Mouse (Mus musculus) retina, adult 2 months (tissue): ENCODE data around the gene Crygs.
"Not testable (repeated sequence)": the region's sequence is repeated elsewhere in the genome, so short reads cannot be mapped to it uniquely, and the experiment has no call there.

Experiments used
- DNase-seq: peaks from one replicate; pipeline ENCODE4 v3.0.0-alpha.2; 2012; ENCODE audit warnings: low read depth, low spot score

Crygs gene

GRCm38 (mm10) chr16:22789908-22790367 is 21.4 kb downstream of the Crygs start:
- DNase-seq, result no peak

GRCm38 (mm10) chr16:22782686-22783085 is 28.7 kb downstream of the Crygs start:
- DNase-seq, result no peak

- no peak for DNase-seq
Measured at GRCm38 (mm10) chr16:22779228-22779835, 32.0 kb downstream of the Crygs start.

GRCm38 (mm10) chr16:22778296-22778695 is 33.1 kb downstream of the Crygs start:
- DNase-seq, result not testable (repeated sequence)

- no peak for DNase-seq
Measured at GRCm38 (mm10) chr16:22775471-22775985, 35.8 kb downstream of the Crygs start.

GRCm38 (mm10) chr16:22768661-22769060 is 42.7 kb downstream of the Crygs start:
- no peak for DNase-seq

GRCm38 (mm10) chr16:22767405-22767804 is 44.0 kb downstream of the Crygs start:
- DNase-seq, result no peak

- DNase-seq, result no peak
Measured at GRCm38 (mm10) chr16:22766738-22767211, 44.6 kb downstream of the Crygs start.

GRCm38 (mm10) chr16:22765531-22765930 is 45.8 kb downstream of the Crygs start:
- no peak for DNase-seq
